Mouse (Mus musculus): ENCODE data around the gene Msgn1.

- TF ChIP-seq FOSL1 (IDR thresholded peaks at IDR 0.05; ENCODE audit: insufficient read depth, low read length, poor library complexity, severe bottlenecking) (no peak), USF1 (IDR thresholded peaks at IDR 0.05; ENCODE audit: low read depth) (no peak), CEBPB (IDR thresholded peaks at IDR 0.05; ENCODE audit: low read depth) (no peak), CTCF (IDR thresholded peaks at IDR 0.05; ENCODE audit: control insufficient read depth, insufficient read depth, insufficient read length) (no peak), MYOD1 (IDR thresholded peaks at IDR 0.05; ENCODE audit: control insufficient read depth, insufficient read length, low read depth) (peak; percentile 98), MAX (IDR thresholded peaks at IDR 0.05) (no peak)
These were observed 13.0 kb upstream of the Msgn1 start for GRCm38 (mm10) chr12:11221524-11222330.
